Mouse (Mus musculus): ENCODE measurements around the gene Kcnq1.

Kcnq1 gene

DNA sequence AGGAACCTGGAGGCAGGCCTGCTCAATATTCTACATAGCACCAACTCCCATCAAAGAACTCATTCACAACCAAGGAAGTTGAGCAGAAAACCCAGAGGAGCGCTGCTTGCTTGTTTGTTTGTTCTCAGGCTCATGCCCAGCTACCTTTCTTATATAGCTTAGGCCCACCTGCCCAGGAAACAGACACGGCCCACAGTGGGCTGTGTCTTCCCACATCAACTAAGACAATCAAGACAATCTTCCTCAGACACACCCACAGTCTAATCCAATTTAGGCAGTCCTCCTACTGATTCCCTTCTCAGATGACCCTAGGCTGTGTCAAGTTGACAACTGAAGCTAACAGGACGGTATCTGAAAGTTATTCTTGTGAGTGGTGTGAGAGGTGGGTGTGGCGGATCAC, at the start of gene Kcnq1:
Gene Kcnq1, plus strand, starts transcription at position 301 of the 400 bp plus-strand sequence.
- in situ Hi-C loops (cut with MboI; ENCODE audit: unreplicated experiment in 2 of 2), result no loop called here

DNA sequence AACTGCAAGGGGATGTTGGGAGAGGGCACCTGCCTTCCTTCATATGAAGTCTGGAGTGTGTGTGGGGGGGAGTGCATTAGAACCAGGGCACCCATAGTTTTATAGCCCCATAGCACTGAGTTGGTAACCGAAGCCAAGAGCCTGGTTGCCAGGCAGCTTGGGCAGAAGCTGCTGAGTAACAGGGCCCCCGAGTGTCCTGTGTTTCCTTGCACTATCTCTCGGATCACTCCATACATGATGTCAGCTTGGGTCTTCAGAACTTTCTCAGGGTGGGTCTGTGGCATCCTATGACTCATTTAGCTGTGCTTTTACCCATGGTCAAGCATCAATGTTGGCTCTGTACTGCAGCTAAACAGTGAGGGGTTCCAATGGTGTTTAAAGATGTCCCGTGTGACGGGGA, 49.1 kb upstream of the Kcnq1 start:
- in situ Hi-C loops (cut with MboI; ENCODE audit: unreplicated experiment in 2 of 2), result loop anchor here (25.0 kb wide), 2 partner anchors 545 to 1505 kb away; partner anchors contain the start of gene Ppfia1 (in 2 of the 2)

DNA sequence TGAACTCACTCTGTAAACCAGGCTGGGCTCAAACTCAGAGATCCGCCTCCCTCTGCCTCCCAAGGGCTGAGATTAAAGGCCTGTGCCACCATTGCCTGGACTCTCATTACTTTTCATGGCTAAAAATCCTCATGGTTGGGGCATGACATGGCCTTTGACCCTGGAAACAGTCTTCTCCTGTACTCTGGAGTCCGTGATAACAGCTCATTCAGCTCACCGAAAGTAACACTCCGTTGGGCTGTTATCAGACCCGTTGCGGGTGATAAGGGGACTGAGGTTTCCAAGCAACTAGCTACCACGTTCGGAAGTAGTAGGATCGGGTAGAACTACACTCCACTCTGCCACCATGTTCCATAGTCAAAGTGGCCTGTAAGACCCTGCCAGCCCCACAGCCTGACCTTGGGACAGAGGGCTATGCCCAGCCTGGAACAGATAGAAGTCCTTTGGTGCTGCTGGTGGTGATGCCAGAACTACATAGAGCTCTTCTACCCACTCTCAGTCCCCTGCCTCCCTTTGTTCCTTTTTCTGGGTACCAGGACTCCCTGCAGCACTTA, 48.4 kb upstream of the Kcnq1 start:
- in situ Hi-C loops (cut with MboI; ENCODE audit: unreplicated experiment in 2 of 2), result loop anchor here (25.0 kb wide), 2 partner anchors 545 to 1505 kb away; partner anchors contain the start of gene Ppfia1 (in 2 of the 2)

DNA sequence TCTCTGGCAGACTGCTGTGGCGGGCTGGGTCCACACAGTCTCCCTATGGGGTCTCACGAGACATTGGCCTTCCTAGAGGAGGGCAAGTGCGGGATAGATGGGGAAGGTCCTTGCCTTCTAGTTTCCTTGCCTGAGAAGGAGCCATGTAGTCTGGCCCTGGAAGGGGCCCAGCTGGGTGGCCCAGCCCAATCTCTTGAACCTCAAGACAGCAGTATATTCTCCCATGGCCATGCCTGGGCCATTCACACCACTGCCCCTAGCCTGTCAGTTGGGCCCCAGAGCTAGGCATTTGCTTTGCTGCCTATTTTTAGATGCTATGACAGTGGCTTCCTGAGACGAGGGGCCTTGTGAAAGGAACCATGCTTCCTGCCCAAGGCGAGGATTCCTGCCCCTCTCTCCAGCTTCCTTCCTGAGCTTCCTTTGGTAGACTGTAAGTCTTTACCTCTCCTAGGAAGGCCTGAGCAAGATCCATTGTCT, 47.9 kb upstream of the Kcnq1 start:
- in situ Hi-C loops (cut with MboI; ENCODE audit: unreplicated experiment in 2 of 2), result loop anchor here (25.0 kb wide), 2 partner anchors 546 to 1504 kb away; partner anchors contain the start of gene Ppfia1 (in 2 of the 2)

DNA sequence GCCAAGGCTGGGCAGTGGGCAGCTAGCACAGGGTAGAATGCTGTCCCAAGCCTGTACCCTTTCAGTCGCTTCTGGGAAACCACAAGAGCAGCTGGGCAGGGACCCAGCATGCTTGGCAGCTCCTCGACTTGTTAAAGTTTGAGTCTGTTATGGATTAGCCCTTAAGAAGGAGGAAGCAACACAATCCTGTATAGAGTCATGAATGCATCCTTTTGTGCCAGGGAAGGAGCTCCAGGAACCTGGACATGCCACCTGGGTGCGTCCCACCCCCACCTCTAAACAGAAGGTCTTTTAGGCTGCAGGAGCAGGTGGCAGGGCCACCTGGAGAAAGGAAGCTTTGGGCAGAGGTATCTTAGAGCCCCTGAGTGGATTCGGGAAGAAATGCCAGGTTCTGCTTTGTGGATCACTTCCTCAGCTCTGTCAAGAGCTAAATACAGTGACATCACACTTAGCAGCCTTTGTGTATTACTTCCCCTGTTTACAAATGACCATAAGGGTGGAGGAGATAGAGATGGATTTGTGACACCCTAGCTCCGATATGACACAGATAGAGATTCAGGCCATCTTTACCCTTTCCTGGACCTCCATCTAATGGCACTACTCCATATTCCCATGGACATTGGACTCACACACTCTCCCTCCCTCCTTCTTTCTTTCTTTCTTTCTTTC, 46.8 kb upstream of the Kcnq1 start:
- in situ Hi-C loops (cut with MboI; ENCODE audit: unreplicated experiment in 2 of 2), result loop anchor here (25.0 kb wide), 2 partner anchors 547 to 1503 kb away; partner anchors contain the start of gene Ppfia1 (in 2 of the 2)

DNA sequence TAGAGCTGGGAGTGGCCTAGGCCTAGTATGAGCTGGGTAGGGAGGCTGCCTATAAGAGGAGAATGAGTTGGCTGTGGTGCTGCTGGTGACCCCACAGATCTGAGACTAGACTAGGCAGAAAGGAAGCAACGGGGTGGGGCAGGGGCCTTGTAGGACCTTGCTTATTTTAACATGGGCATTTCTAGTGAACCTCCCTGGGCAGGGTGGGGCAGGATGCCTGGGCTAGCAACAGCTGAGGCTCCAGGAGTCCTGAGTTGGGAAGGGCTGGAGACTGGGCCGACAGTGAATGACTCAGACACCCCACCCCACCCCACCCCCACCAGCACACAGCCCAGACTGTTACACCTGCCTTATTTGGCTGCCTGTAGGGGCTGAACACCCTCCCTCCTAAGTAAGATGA, 43.5 kb upstream of the Kcnq1 start:
- in situ Hi-C loops (cut with MboI; ENCODE audit: unreplicated experiment in 2 of 2), result loop anchor here (25.0 kb wide), 2 partner anchors 550 to 1500 kb away; partner anchors contain the start of gene Ppfia1 (in 2 of the 2)

DNA sequence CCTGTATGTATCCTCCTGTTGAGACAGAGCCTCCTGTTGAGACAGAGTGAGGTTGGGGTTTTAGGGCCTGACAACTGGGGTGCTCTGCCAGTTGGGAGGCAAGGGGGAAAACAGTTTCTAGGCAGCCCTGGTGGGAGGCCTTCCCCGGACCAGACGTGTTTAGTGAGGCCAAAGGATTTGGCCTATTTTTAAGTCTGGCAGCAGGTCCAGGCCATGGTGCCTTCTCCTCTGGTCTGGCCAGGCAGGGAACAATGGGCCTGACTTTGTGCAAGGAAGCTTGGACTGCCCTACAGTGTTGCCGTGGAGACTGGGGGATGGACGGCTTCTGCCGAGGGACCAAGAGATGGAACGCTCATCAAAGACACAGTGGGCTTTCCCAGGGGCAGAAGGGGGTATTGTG, 41.9 kb upstream of the Kcnq1 start:
- in situ Hi-C loops (cut with MboI; ENCODE audit: unreplicated experiment in 2 of 2), result loop anchor here (25.0 kb wide), 2 partner anchors 552 to 1498 kb away; partner anchors contain the start of gene Ppfia1 (in 2 of the 2)

DNA sequence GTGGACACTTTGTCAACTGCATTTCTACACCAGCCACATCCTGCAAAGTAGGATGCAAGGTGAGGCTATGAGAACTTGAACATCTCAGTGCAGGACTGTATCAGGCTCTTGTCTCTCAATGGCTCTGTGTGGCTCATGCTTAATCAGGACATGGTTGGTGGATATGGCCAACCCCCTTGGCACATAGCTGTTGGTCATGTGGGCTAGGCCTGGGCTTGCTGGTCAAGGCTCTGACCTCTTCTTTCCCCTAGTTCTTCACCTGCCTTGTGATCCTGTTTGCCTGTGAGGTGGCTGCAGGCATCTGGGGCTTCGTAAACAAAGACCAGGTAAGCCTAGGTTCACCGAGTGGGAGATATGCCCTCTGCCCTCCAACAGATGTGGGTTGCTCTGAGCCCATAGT, 40.5 kb upstream of the Kcnq1 start:
- in situ Hi-C loops (cut with MboI; ENCODE audit: unreplicated experiment in 2 of 2), result loop anchor here (5.0 to 25.0 kb wide), 3 partner anchors 58 to 1497 kb away; partner anchors contain the start of genes Ppfia1 (in 2 of the 2) and Tspan32 (in 2 of the 2)

DNA sequence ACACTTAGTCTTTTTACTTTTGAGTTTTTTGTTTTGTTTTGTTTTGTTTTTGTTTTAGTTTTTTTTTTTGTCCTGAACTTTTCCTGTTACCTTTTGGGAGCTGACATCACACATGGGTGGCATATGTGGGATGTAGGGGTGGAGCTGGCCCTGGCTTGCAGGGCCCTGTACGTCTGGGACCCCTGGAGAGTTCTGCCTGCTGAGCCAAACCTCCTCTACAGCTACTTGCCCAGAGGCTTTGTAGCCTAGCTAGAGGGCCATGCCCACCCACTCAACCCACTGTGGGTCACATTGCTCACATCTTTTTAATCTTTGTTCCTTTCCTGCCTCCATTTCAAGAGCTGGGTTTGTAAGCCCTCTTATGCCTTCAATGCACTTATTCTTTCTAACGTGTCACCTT, 38.7 kb upstream of the Kcnq1 start:
- in situ Hi-C loops (cut with MboI; ENCODE audit: unreplicated experiment in 2 of 2), result loop anchor here (5.0 to 25.0 kb wide), 3 partner anchors 60 to 1495 kb away; partner anchors contain the start of genes Ppfia1 (in 2 of the 2) and Tspan32 (in 2 of the 2)

DNA sequence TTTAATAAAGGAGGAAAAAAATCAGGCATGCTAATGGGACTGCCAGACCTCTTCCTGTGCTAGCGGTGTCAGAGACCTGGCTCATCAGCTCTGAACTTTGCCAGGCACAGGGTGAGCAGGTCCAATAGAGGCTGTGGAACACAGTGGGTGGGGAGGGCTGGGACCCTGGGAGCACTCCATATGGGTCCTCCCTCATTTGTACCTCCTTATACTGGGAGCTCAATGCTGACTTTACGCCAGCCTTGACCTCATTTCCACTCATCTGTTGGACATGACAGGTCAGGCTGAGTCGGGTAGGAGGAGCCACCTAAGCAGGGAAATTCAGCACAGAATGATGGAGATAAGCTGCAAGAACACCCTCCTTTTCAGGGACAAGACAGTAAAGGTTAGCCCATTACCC, 38.3 kb upstream of the Kcnq1 start:
- in situ Hi-C loops (cut with MboI; ENCODE audit: unreplicated experiment in 2 of 2), result loop anchor here (5.0 to 25.0 kb wide), 3 partner anchors 61 to 1494 kb away; partner anchors contain the start of genes Ppfia1 (in 2 of the 2) and Tspan32 (in 2 of the 2)

DNA sequence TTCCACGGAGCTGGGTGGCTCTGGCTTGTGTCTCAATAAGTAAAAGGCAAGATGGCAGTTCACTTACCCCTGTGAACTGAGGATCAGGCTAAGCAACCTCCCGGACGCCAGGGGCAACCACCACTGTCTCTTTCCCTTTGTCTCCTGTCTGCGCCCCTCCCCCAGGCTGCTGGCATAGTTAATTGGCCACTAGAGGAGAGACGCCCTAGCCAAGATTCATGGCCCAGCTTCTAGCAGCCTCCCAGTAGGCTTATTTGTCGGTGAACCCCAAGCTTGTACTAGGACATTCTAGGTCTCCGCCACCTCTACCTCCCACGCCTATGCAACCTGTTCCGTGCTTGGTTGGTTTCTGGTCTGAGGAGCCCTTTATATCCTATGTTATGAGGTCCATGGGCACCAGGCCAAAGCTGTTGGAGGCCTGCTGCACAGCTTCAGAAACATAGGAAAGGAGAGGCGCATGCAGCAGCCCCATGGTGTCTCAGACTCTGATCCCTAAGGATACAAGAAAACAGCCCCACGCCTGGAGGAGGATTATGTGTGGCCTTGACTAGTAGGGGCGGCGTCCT, 37.8 kb upstream of the Kcnq1 start:
- in situ Hi-C loops (cut with MboI; ENCODE audit: unreplicated experiment in 2 of 2), result loop anchor here (5.0 to 25.0 kb wide), 3 partner anchors 61 to 1494 kb away; partner anchors contain the start of genes Ppfia1 (in 2 of the 2) and Tspan32 (in 2 of the 2)

DNA sequence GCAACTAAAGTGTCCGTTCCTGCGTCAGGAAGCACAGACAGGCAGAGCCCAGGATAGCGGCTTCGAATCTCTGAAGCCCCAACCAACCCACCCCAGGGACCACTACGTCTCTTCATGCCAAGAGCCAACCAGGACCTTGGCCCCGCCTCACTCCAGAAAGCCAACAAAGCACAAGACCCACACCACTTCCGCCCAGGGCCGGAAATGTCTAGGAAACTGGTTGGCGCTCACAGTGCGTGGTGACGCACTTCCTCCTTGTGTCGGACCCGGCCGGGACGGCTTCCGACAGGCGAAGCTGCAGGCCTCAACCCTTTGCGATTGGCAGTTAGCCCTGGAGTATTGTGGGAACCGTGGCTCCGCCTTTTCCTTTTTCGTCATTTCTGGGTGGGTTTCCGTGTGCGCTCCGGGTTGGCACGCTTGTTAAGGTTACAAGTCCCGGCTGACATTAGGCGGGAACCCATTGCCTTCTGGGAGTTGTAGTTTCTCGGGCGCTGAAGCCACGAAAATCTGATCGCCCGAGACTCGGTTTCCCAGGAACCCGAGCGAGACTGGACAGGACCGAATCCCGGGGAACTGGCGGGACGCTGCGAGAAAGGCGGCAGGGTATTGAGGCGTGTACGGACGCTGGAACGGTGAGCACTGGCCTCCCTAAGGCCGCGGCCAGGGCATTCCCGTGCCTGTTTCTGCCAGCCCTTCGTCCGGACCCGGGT, 37.1 kb upstream of the Kcnq1 start, which contains the start of gene Tssc4:
Gene Tssc4, plus strand, starts transcription at position 368 of the 710 bp plus-strand sequence.
- in situ Hi-C loops (cut with MboI; ENCODE audit: unreplicated experiment in 2 of 2), result loop anchor here (5.0 to 25.0 kb wide), 3 partner anchors 62 to 1493 kb away; partner anchors contain the start of genes Ppfia1 (in 2 of the 2) and Tspan32 (in 2 of the 2)

DNA sequence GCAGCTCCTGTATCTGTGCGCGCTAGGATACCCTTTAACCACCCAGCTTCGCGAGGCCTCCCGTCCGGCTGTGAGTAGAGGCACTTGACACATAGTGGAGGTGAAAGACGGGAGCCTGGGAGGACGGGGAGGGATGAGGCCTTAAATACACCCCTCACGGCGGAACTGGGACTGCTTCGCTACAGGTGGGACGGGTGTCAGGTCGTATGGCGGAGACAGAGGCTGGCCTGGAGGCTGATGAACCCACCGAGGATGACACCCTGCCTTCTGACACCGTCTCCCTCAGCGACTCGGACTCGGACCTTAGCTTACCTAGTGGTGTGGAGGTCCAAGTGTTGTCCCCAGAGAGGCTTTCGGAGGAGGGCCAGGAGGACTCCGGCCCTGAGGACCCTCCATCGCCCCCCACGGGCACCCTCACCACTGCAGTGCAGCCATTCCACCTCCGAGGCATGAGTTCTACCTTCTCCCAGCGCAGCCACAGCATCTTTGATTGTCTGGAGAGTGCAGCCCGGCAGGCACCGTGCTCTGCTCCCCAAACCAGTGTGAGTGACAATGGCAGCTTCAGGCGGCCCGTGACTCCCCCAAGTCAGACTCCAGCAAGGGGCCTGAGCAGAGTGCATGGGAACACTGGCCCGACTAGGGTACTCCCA, 36.3 kb upstream of the Kcnq1 start:
- in situ Hi-C loops (cut with MboI; ENCODE audit: unreplicated experiment in 2 of 2), result loop anchor here (5.0 to 25.0 kb wide), 3 partner anchors 63 to 1492 kb away; partner anchors contain the start of genes Ppfia1 (in 2 of the 2) and Tspan32 (in 2 of the 2)

DNA sequence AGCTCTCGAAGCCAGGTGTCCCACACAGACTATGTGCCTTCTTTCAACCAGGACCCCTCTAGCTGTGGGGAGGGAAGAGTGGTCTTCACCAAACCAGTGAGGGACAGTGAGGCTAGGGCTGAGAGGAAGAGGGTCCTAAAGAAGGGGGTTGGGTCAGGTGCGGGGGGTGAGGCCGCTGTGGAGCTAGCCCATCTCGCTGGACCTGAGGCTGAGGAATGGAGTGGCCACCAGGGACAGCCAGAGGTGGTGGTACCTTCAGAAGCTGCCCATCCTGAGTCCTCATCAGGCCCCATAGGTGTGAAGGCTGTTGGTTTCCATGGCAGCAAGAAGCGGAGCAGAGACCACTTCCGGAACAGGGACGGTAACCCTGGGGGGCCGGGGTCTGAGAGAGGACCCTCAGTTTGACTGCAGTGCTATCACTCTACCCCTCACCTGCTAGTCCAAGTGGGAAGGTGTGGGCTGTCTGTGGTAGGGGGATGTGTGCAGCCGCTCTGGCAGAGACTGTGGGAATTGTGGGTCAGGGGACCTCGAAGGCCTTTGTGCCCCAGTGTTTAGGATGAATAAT, 35.6 kb upstream of the Kcnq1 start:
- in situ Hi-C loops (cut with MboI; ENCODE audit: unreplicated experiment in 2 of 2), result loop anchor here (25.0 kb wide), 2 partner anchors 558 to 1492 kb away; partner anchors contain the start of gene Ppfia1 (in 2 of the 2)

DNA sequence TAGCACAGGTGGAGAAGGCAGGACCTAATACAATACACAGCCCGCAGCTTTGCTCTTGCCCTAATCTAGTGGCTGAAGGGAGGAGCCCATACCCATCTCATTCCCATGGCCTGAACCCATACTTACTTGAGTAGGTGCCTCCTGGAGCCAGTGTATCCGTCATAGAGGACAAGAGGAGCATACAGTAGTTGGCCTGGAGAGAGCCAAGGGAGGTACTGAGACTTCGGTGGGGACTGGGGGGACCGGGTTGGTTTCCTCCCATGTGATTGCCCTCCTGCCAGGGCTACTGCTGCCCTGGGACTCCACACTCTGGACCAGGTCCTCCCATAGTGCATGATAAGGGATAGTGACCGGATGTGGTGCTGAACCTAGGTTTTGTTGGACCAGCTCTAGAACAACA, 33.6 kb upstream of the Kcnq1 start:
- in situ Hi-C loops (cut with MboI; ENCODE audit: unreplicated experiment in 2 of 2), result loop anchor here (25.0 kb wide), 2 partner anchors 560 to 1490 kb away; partner anchors contain the start of gene Ppfia1 (in 2 of the 2)

DNA sequence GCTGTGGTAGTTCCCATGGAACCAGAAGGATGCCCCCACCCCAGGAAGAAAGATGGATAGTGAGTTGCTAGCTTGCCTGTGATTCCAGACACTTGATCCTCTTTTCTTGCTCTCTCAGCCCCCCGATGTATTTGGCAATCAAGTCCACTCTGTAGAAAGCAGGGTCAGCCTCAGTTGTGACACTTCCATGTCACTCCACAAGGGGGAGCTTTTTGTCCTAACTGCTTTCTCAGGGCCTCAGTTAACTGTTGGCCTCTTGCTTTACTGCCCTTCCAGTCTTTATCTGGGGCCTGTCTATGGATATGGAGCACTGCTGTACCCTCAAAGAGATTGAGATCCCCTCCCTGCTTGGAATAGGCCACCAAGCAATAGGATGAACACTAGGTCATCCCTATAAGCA, 33.1 kb upstream of the Kcnq1 start:
- in situ Hi-C loops (cut with MboI; ENCODE audit: unreplicated experiment in 2 of 2), result loop anchor here (25.0 kb wide), 2 partner anchors 561 to 1489 kb away; partner anchors contain the start of gene Ppfia1 (in 2 of the 2)

DNA sequence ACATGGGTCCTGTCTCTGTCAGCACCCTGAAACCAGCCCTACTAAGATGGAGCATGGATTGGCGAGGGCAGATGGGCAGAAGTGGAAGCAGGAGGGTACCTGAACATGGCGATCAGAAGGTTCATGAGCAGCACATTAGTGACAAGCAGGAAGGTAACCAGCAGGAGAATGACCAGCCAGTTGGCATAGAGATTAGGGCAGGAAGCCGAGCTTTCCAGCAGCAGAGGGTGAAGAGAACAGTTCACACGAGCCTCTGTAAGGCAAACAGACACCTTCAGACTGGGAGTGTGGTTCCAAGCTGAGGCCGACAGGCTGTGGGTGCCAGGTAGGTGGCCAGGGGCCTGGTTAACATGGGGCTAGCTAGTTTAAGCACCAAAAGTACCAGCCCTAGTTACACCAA, 30.8 kb upstream of the Kcnq1 start:
- in situ Hi-C loops (cut with MboI; ENCODE audit: unreplicated experiment in 2 of 2), result loop anchor here in 1 of 2 experiments (25.0 kb wide), 1 partner anchor 338 kb away; the partner anchor contains the start of gene Ins2

DNA sequence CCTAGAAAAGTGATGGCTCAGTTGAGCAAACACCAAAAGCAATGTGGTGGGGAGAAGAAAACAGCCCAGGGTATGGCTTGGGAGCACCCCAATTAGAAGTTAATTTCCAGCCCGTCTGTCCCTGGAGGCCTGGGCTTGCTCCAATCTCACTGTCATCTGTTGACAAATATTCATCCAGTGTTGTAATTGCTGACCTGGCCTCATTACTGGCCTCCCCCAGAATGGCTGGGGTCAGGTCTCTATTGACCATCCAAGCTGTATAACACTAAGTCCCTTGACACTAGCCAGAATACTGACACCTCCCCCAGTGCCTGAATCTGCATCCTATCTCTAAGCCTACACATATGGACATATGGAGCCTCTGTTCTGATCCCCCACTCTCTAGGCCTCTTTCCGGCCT, 28.8 kb upstream of the Kcnq1 start:
- in situ Hi-C loops (cut with MboI; ENCODE audit: unreplicated experiment in 2 of 2), result loop anchor here in 1 of 2 experiments (25.0 kb wide), 1 partner anchor 340 kb away; the partner anchor contains the start of gene Ins2

Measured in v-Abl transformed pro-B cells (cell line).